Mouse (Mus musculus) cortical plate, adult 2 months (tissue): Measurements from ENCODE around the gene Rnf130. TPM values are rescaled to one million over a fixed set of nuclear protein-coding genes. Genes with fewer than 3 reads are reported as not detected.

ENCODE experiments used
- H3K27ac ChIP-seq: fragments of 200-500 bp; 2 replicates; pipeline ENCODE4 v1.5.1; 2012; ENCODE audit warnings: low read length, control low read depth, inconsistent platforms; ENCODE audit not compliant: insufficient read depth
- H3K4me1 ChIP-seq: fragments of 200-500 bp; 2 replicates; pipeline ENCODE4 v1.6.1; 2011; ENCODE audit warnings: low read length; ENCODE audit not compliant: control insufficient read depth, insufficient read depth
- H3K4me3 ChIP-seq: fragments of 200-500 bp; 2 replicates; pipeline ENCODE4 v1.5.1; 2011; ENCODE audit warnings: mild to moderate bottlenecking, low read length, control low read depth; ENCODE audit not compliant: insufficient read depth
- CTCF ChIP-seq: fragments of 200-500 bp; IDR thresholded peaks from 2 replicates; pipeline ENCODE4 v1.5.1; 2011; ENCODE audit warnings: mild to moderate bottlenecking, control low read depth, low read length; ENCODE audit not compliant: insufficient read depth; ENCODE audit errors: extremely low read depth
- POLR2A ChIP-seq: fragments of 200-500 bp; IDR thresholded peaks from 2 replicates; pipeline ENCODE4 v1.6.1; 2011; ENCODE audit warnings: mild to moderate bottlenecking, low read length, control low read depth; ENCODE audit not compliant: insufficient read depth; ENCODE audit errors: extremely low read depth
- polyA plus RNA-seq: library from polyadenylated mRNA; depleted of rRNA; stranded (reverse); fragments of >200 nt; gene quantifications from 2 replicates; pipeline ENCODE4 v1.2.3, GENCODE M21; 2012

The Rnf130 gene
- polyA plus RNA-seq, 1 experiment, result 58.1 TPM

DNA sequence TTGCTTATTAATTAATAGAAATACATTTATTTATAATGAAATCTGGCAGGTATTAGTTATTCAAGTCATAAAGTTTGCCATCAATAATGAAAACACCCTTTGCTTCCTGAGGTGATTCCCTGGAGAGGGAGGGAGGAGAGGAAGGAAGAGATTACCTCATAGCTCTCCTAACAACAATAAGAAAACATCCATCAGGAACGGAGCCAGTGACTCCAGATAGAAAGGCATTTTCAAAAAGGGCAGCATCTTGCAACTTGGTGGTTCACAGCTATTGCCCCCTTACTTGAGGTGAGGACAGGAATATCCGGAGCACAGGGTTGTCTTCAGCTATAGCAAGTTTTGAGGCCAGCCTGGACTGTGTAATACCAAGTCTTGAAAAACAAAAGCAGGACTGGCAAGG lies 40.9 kb downstream of the Rnf130 start:
- TF ChIP-seq CTCF, result no peak
- no peak for TF ChIP-seq POLR2A
- no peak overlapping the region for H3K27ac ChIP-seq
- no peak overlapping the region for H3K4me3 ChIP-seq
- H3K4me1 ChIP-seq, result peaks cover 3% of the 10 kb centered on the region; the same call in 1 of the 2 replicates

DNA sequence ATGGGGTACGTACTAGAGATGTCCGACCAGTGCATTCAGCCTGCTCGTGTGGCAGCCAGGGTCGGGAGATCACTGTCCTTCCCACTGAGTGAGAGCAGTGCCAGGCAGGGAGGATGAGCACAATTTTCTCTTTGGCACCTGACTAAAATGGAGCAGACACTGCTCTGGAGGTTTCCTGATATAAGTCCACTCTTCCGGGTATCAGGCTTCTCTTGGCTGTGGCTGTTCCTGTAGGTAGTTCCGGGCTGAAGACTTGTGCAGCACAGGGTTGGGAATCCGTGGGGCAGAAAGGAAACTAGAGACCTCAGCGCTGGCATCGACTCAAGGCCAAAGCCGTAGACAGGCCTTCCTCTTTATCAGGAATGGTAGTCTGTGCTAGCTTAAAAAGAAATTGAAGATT lies 48.7 kb downstream of the Rnf130 start:
- Histone ChIP-seq H3K4me3 (no peak overlapping the region), H3K4me1 (peaks cover 1% of the 10 kb centered on the region; the same call in 1 of the 2 replicates), H3K27ac (no peak overlapping the region)
- TF ChIP-seq CTCF, result no peak
- no peak for TF ChIP-seq POLR2A

- H3K4me1 ChIP-seq, result peaks cover 1% of the 10 kb centered on the region; the same call in 1 of the 2 replicates
- no peak overlapping the region for H3K27ac ChIP-seq
- TF ChIP-seq CTCF, result no peak
- TF ChIP-seq POLR2A, result no peak
- no peak overlapping the region for H3K4me3 ChIP-seq
Measured at GRCm38 (mm10) chr11:50076756-50077155, 51.6 kb downstream of the Rnf130 start.

GRCm38 (mm10) chr11:50081365-50082190 lies 56.4 kb downstream of the Rnf130 start:
- Histone ChIP-seq H3K4me3 (no peak overlapping the region), H3K4me1 (peaks cover 6% of the 10 kb centered on the region; the same call in 1 of the 2 replicates), H3K27ac (no peak overlapping the region)
- no peak for TF ChIP-seq POLR2A
- no peak for TF ChIP-seq CTCF

DNA sequence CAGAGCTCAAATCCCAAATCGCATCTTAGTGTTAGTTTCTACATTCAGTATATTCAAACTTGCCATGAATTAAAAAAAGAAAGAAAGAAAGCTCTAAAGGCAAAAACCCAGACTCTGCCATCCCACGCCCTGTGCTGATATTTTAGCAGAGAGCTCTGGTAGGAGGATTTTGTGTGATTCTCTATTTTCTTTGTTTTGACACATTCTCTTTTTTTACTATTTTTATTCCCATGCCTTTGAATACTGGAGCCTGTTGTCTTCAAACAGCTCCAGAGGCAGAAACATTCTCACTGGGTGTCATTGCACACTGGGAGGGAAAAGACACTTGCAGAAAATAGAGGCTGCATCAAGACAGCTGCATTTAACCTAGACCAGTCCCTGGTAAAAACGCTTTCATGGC lies 61.1 kb downstream of the Rnf130 start:
- H3K4me1 ChIP-seq, result peaks cover 11% of the 10 kb centered on the region; the same call in 1 of the 2 replicates
- TF ChIP-seq POLR2A (no peak), CTCF (no peak)
- H3K4me3 ChIP-seq, result no peak overlapping the region
- peak overlapping the region; percentile 72; the same call in 1 of the 2 replicates for H3K27ac ChIP-seq

DNA sequence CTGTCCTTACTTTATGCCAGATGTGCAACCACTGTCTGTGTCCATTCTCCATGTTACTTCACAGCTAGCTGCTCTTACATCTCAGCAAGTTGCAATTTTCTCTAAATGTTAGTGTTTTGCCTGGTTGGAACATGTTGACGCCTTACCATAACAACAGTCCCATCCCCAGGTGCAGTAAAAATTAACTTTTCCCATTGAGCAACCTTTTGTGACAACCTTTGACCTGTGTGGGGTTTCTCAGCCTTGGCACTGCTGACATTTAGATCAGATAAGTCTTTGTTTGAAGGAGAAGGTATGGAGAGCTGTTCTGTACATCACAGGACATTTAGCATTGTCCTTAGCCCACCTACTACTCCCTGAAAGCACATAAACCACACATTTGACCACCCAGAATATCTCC lies 64.7 kb downstream of the Rnf130 start:
- TF ChIP-seq POLR2A, result no peak
- no peak for TF ChIP-seq CTCF
- H3K4me1 ChIP-seq, result peaks cover 11% of the 10 kb centered on the region; the same call in 1 of the 2 replicates

GRCm38 (mm10) chr11:50090982-50091675 lies 66.0 kb downstream of the Rnf130 start:
- TF ChIP-seq POLR2A, result no peak
- TF ChIP-seq CTCF, result no peak
- H3K27ac ChIP-seq, result no peak overlapping the region
- H3K4me1 ChIP-seq, result peaks cover 4% of the 10 kb centered on the region; the same call in 1 of the 2 replicates
- no peak overlapping the region for H3K4me3 ChIP-seq

More for the DNA sequence above, 64.7 kb downstream of the Rnf130 start:
- Histone ChIP-seq H3K27ac (no peak overlapping the region), H3K4me3 (no peak overlapping the region)

DNA sequence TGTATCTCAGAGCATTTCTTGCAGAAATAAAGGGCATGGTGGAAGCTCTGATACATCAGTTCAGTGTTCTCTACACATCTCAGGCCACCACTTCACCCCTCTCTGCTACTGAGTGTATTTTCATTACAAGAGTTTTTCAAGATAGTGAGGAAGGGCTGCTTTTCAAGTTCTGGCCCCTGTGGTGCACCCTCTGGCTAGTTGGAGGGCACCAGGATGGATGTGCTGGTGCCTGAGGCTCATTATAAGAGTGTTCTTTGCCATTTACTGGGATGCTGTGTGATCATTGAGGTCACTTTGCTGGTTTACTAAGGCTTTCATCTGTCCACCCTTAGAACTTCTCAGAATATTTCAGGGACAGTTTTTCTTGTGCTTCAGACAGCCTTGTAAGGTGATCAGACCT lies 66.5 kb downstream of the Rnf130 start:
- no peak overlapping the region for H3K27ac ChIP-seq
- TF ChIP-seq POLR2A, result no peak
- peaks cover 4% of the 10 kb centered on the region; the same call in 1 of the 2 replicates for H3K4me1 ChIP-seq
- no peak overlapping the region for H3K4me3 ChIP-seq

DNA sequence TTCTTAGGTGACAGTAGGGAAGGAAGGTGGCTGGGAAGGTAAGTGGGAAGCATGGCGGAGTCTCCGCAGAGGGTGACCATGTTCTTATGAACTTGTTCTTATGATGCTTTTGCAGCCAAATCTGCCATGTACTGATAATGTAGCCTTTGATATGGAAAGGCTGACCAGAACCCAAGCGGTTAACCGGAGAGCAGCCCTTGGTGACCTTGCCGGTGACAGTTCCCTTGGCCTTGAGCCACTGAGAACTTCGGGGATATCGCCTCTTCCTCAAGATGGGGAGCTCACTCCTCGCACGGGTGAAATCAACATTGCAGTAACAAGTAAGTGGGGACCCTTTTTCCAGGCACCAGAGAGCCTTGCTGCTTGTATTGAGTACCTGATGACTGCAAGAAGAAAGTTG lies 70.5 kb downstream of the Rnf130 start:
- Histone ChIP-seq H3K4me1 (peaks cover 6% of the 10 kb centered on the region; the same call in 1 of the 2 replicates), H3K27ac (no peak overlapping the region), H3K4me3 (no peak overlapping the region)
- TF ChIP-seq POLR2A, result no peak
- TF ChIP-seq CTCF, result no peak
